Mouse (Mus musculus) liver, embryonic 11.5 days (tissue): ENCODE measurements around the gene Pknox2. TPM values are rescaled to one million over a fixed set of nuclear protein-coding genes. Genes with fewer than 3 reads are reported as not detected.

Experiments used
- ATAC-seq: fragments of 200-750 bp; cut with Nextera tagmentation; replicated peaks from 2 replicates; pipeline ENCODE4 v1.8.0; 2017; ENCODE audit warnings: moderate number of reproducible peaks, mild to moderate bottlenecking, moderate TSS enrichment, moderate library complexity; ENCODE audit not compliant: low FRiP score
- DNase-seq: peaks from one replicate; pipeline ENCODE4 v3.0.0-alpha.2; 2017; ENCODE audit warnings: low spot score
- H3K27ac ChIP-seq: fragments of 300-500 bp; sonication (generic); 2 replicates; pipeline ENCODE4 v1.5.1; 2014; ENCODE audit warnings: mild to moderate bottlenecking, low read depth, low read length, control low read depth
- H3K27me3 ChIP-seq: fragments of 300-500 bp; sonication (generic); replicated peaks from 2 replicates; pipeline ENCODE4 v1.6.1; 2014; ENCODE audit warnings: low read length, mixed read lengths; ENCODE audit not compliant: control insufficient read depth, insufficient read depth
- H3K36me3 ChIP-seq: fragments of 300-500 bp; sonication (generic); 2 replicates; pipeline ENCODE4 v1.6.1; 2014; ENCODE audit warnings: mild to moderate bottlenecking, low read length, moderate library complexity, mixed read lengths; ENCODE audit not compliant: control insufficient read depth, insufficient read depth
- H3K4me1 ChIP-seq: fragments of 300-500 bp; sonication (generic); replicated peaks from 2 replicates; pipeline ENCODE4 v1.6.1; 2014; ENCODE audit warnings: low read length, mixed read lengths; ENCODE audit not compliant: control insufficient read depth, insufficient read depth
- H3K4me2 ChIP-seq: fragments of 300-500 bp; sonication (generic); 2 replicates; pipeline ENCODE4 v1.6.1; 2014; ENCODE audit warnings: mild to moderate bottlenecking, control low read depth, moderate library complexity
- H3K4me3 ChIP-seq: fragments of 300-500 bp; sonication (generic); 2 replicates; pipeline ENCODE4 v1.5.1; 2014; ENCODE audit warnings: low read depth, low read length, control low read depth
- H3K9ac ChIP-seq: fragments of 300-500 bp; sonication (generic); 2 replicates; pipeline ENCODE4 v1.6.1; 2014; ENCODE audit warnings: low read depth, low read length, control low read depth
- H3K9me3 ChIP-seq: fragments of 300-500 bp; sonication (generic); 2 replicates; pipeline ENCODE4 v1.6.1; 2016; ENCODE audit warnings: low read length, inconsistent platforms, mixed read lengths; ENCODE audit not compliant: control insufficient read depth
- WGBS: fragments of 180-500 bp; shearing (Covaris S2); extraction: QIAGEN DNeasy Blood & Tissue Kit; methylation state at CpG from one replicate; pipeline ENCODE4 v1.1.7; 2014; 5-methylcytosine and 5-hydroxymethylcytosine counted together
- polyA plus RNA-seq: library from polyadenylated mRNA; unstranded; fragments of >200 nt; fragmentation: Nextera tagmentation; extraction: Ambion mirVana; gene quantifications from 2 replicates; pipeline ENCODE4 v1.2.1, GENCODE M21; 2014

The Pknox2 gene
- polyA plus RNA-seq, 1 experiment from 2014 or later = 2.9 TPM

DNA sequence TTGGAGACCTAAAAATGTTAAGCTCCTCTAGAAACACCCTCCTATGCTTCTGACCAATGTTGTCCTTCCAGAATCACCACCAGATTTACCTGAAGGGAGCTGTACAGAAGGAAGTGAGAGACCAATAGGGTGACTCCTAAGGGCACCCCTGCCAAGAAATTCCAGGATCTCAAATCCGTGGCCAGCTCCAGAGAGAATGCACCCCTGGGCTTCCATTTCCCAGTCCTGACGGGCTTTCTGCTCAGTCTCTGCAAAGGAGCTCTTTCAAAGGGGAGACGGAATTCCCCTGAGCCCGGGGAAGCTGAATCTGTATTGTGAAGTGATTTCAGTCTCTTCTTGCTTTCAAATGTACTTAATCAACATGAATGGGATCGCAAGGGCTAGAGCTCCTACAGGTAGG, 43.4 kb downstream of the Pknox2 start:
- H3K27me3 ChIP-seq = no peaks in the 10 kb centered on the region
- WGBS = 65% methylated on average over 5 of the region's 5 CpGs
- H3K27ac ChIP-seq = no peak overlapping the region
- DNase-seq = no peak
- no peaks in the 10 kb centered on the region for H3K36me3 ChIP-seq
- no peak overlapping the region for H3K9ac ChIP-seq
- no peaks in the 10 kb centered on the region; the same call in 1 of the 2 replicates for H3K4me1 ChIP-seq
- ATAC-seq = no peak
- H3K9me3 ChIP-seq = no peaks in the 10 kb centered on the region
- no peak overlapping the region for H3K4me2 ChIP-seq
- no peak overlapping the region for H3K4me3 ChIP-seq

GRCm38 (mm10) chr9:37101059-37101940, 45.9 kb downstream of the Pknox2 start:
- Histone ChIP-seq H3K9ac (no peak overlapping the region), H3K9me3 (no peaks in the 10 kb centered on the region), H3K4me2 (no peak overlapping the region), H3K4me3 (no peak overlapping the region), H3K27ac (no peak overlapping the region), H3K36me3 (no peaks in the 10 kb centered on the region), H3K4me1 (no peaks in the 10 kb centered on the region; the same call in 1 of the 2 replicates), H3K27me3 (no peaks in the 10 kb centered on the region)
- no peak for DNase-seq
- ATAC-seq = 0 out of 2 replicates have a peak, but pooled peaks have one; percentile 39
- 64% methylated on average over 11 of the region's 11 CpGs for WGBS

GRCm38 (mm10) chr9:37099595-37099994, 47.6 kb downstream of the Pknox2 start:
- H3K4me3 ChIP-seq = no peak overlapping the region
- 86% methylated on average over 3 of the region's 3 CpGs for WGBS

GRCm38 (mm10) chr9:37098600-37098999, 48.6 kb downstream of the Pknox2 start:
- no peak overlapping the region for H3K9ac ChIP-seq
- no peaks in the 10 kb centered on the region for H3K9me3 ChIP-seq
- H3K36me3 ChIP-seq = no peaks in the 10 kb centered on the region
- H3K27ac ChIP-seq = no peak overlapping the region
- no peaks in the 10 kb centered on the region for H3K27me3 ChIP-seq
- no peak overlapping the region for H3K4me2 ChIP-seq
- 89% methylated on average over 3 of the region's 3 CpGs for WGBS
- no peaks in the 10 kb centered on the region; the same call in 1 of the 2 replicates for H3K4me1 ChIP-seq
- H3K4me3 ChIP-seq = no peak overlapping the region
- DNase-seq = no peak
- ATAC-seq = no peak

More at GRCm38 (mm10) chr9:37099595-37099994, 47.6 kb downstream of the Pknox2 start:
- ATAC-seq (no peak; the same call in 1 of the 2 replicates), DNase-seq (no peak)
- Histone ChIP-seq H3K27me3 (no peaks in the 10 kb centered on the region), H3K27ac (no peak overlapping the region), H3K4me1 (no peaks in the 10 kb centered on the region; the same call in 1 of the 2 replicates), H3K4me2 (no peak overlapping the region), H3K9ac (no peak overlapping the region), H3K9me3 (no peaks in the 10 kb centered on the region), H3K36me3 (no peaks in the 10 kb centered on the region)

- no peak overlapping the region for H3K4me2 ChIP-seq
- H3K36me3 ChIP-seq = no peaks in the 10 kb centered on the region
- no peaks in the 10 kb centered on the region for H3K27me3 ChIP-seq
- H3K4me1 ChIP-seq = no peaks in the 10 kb centered on the region; the same call in 1 of the 2 replicates
- no peak for DNase-seq
- no peaks in the 10 kb centered on the region for H3K9me3 ChIP-seq
- no peak for ATAC-seq
- WGBS = 57% methylated on average over 11 of the region's 11 CpGs
- no peak overlapping the region for H3K4me3 ChIP-seq
- no peak overlapping the region for H3K27ac ChIP-seq
- no peak overlapping the region for H3K9ac ChIP-seq
These were observed 52.8 kb downstream of the Pknox2 start for GRCm38 (mm10) chr9:37094230-37094990.

GRCm38 (mm10) chr9:37093086-37093485, 54.1 kb downstream of the Pknox2 start:
- Histone ChIP-seq H3K9ac (no peak overlapping the region), H3K36me3 (no peaks in the 10 kb centered on the region), H3K9me3 (no peaks in the 10 kb centered on the region), H3K4me3 (no peak overlapping the region), H3K27me3 (no peaks in the 10 kb centered on the region), H3K4me2 (no peak overlapping the region), H3K4me1 (no peaks in the 10 kb centered on the region; the same call in 1 of the 2 replicates), H3K27ac (no peak overlapping the region; the same call in 1 of the 2 replicates)
- ATAC-seq = peak; percentile 51
- DNase-seq = no peak
- whole genome bisulfite sequencing = 19% methylated on average over 5 of the region's 5 CpGs

- Histone ChIP-seq H3K4me1 (no peaks in the 10 kb centered on the region; the same call in 1 of the 2 replicates), H3K27ac (no peak overlapping the region), H3K36me3 (no peaks in the 10 kb centered on the region), H3K27me3 (no peaks in the 10 kb centered on the region), H3K9ac (no peak overlapping the region), H3K9me3 (no peaks in the 10 kb centered on the region), H3K4me2 (no peak overlapping the region), H3K4me3 (no peak overlapping the region)
- WGBS = 63% methylated on average over 6 of the region's 6 CpGs
- DNase-seq (no peak), ATAC-seq (no peak)
These were observed 57.1 kb downstream of the Pknox2 start for GRCm38 (mm10) chr9:37089894-37090652.

DNA sequence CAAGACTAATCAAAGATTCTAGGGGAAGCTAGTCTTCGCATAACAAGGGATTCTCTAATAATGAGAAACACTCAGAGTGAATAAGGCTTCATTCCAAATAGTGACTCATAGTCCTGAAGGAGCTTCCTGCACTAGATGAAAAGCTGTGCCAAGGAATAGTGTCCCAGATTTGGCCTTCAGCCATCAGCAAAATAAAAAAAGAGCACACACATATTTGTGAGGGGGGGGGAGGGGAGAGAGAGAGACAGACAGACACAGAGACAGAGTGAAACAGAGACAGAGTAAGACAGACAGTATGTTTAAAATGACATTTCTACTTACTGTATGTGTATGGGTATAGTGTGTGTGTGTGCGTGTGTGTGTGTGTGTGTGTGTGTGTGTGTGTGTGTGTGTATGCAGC, 61.8 kb downstream of the Pknox2 start:
- H3K9ac ChIP-seq = no peak overlapping the region
- no peaks in the 10 kb centered on the region for H3K9me3 ChIP-seq
- 64% methylated on average over 2 of the region's 2 CpGs for whole genome bisulfite sequencing
- H3K27me3 ChIP-seq = no peaks in the 10 kb centered on the region
- H3K27ac ChIP-seq = no peak overlapping the region
- H3K36me3 ChIP-seq = no peaks in the 10 kb centered on the region
- no peak for DNase-seq
- no peaks in the 10 kb centered on the region for H3K4me1 ChIP-seq
- H3K4me2 ChIP-seq = no peak overlapping the region
- no peak overlapping the region for H3K4me3 ChIP-seq
- no peak for ATAC-seq
